Mouse (Mus musculus) regulatory T cell (primary cell): ENCODE results near the gene Kcnk3.

Source experiments
- in situ Hi-C: fragments of 300-600 bp; cut with MboI, MseI; formaldehyde crosslinking; loops from one replicate; pipeline ENCODE4 v1.15.1; 2025; ENCODE audit warnings: high pct_unique_total_duplicates

Kcnk3 gene

GRCm38 (mm10) chr5:30613242-30613641 is 25.3 kb downstream of the Kcnk3 start:
- in situ Hi-C loops, result no loop called here

GRCm38 (mm10) chr5:30614221-30614620 is 26.3 kb downstream of the Kcnk3 start:
- in situ Hi-C loops, result no loop called here

- in situ Hi-C loops, result no loop called here
Observed at GRCm38 (mm10) chr5:30615416-30615815, 27.4 kb downstream of the Kcnk3 start.

- in situ Hi-C loops, result no loop called here
Observed at GRCm38 (mm10) chr5:30615819-30616218, 27.8 kb downstream of the Kcnk3 start.

GRCm38 (mm10) chr5:30616644-30617043 is 28.7 kb downstream of the Kcnk3 start:
- in situ Hi-C loops, result no loop called here

- in situ Hi-C loops, result no loop called here
Observed at GRCm38 (mm10) chr5:30617357-30617756, 29.4 kb downstream of the Kcnk3 start.

GRCm38 (mm10) chr5:30617851-30618250 is 29.9 kb downstream of the Kcnk3 start:
- in situ Hi-C loops, result no loop called here

GRCm38 (mm10) chr5:30618376-30619003 is 30.5 kb downstream of the Kcnk3 start:
- in situ Hi-C loops, result no loop called here

- in situ Hi-C loops, result no loop called here
Observed at GRCm38 (mm10) chr5:30619211-30619610, 31.2 kb downstream of the Kcnk3 start.

GRCm38 (mm10) chr5:30620567-30620966 is 32.6 kb downstream of the Kcnk3 start:
- in situ Hi-C loops, result no loop called here

- in situ Hi-C loops, result no loop called here
Observed at GRCm38 (mm10) chr5:30621211-30621790, 33.3 kb downstream of the Kcnk3 start.

- in situ Hi-C loops, result no loop called here
Observed at GRCm38 (mm10) chr5:30621844-30622176, 33.8 kb downstream of the Kcnk3 start.

- in situ Hi-C loops, result no loop called here
Observed at GRCm38 (mm10) chr5:30622177-30622840, 34.3 kb downstream of the Kcnk3 start.

- in situ Hi-C loops, result no loop called here
Observed at GRCm38 (mm10) chr5:30622841-30623185, 34.8 kb downstream of the Kcnk3 start.

- in situ Hi-C loops, result no loop called here
Observed at GRCm38 (mm10) chr5:30623380-30623779, 35.4 kb downstream of the Kcnk3 start.

- in situ Hi-C loops, result no loop called here
Observed at GRCm38 (mm10) chr5:30624311-30624710, 36.3 kb downstream of the Kcnk3 start.

- in situ Hi-C loops, result no loop called here
Observed at GRCm38 (mm10) chr5:30624908-30625307, 36.9 kb downstream of the Kcnk3 start.

- in situ Hi-C loops, result no loop called here
Observed at GRCm38 (mm10) chr5:30625379-30625778, 37.4 kb downstream of the Kcnk3 start.

- in situ Hi-C loops, result no loop called here
Observed at GRCm38 (mm10) chr5:30626331-30627105, 38.5 kb downstream of the Kcnk3 start.

- in situ Hi-C loops, result no loop called here
Observed at GRCm38 (mm10) chr5:30628511-30628910, 40.5 kb downstream of the Kcnk3 start.

GRCm38 (mm10) chr5:30630401-30630800 is 42.4 kb downstream of the Kcnk3 start:
- in situ Hi-C loops, result no loop called here

- in situ Hi-C loops, result no loop called here
Observed at GRCm38 (mm10) chr5:30632134-30632533, 44.2 kb downstream of the Kcnk3 start.
